Mouse (Mus musculus) midbrain, embryonic 14.5 days (tissue): ENCODE measurements at regions not wholly inside any gene's neighbourhood (a gene's known extent, or its start where the extent isn't known, plus 50 kb on each side); places are given as distances from the start of the nearest gene placed in this dataset.

Experiments
- ATAC-seq: fragments of 200-750 bp; cut with Nextera tagmentation; 2 replicates; pipeline ENCODE4 v1.8.0; 2017; ENCODE audit warnings: moderate number of reproducible peaks, moderate library complexity; ENCODE audit not compliant: low FRiP score, low TSS enrichment
- DNase-seq: peaks from one replicate; pipeline ENCODE4 v3.0.0-alpha.2; 2015
- H3K27ac ChIP-seq: fragments of 300-500 bp; sonication (generic); replicated peaks from 2 replicates; pipeline ENCODE4 v1.5.1; 2014; ENCODE audit warnings: mild to moderate bottlenecking, low read depth, low read length, moderate library complexity
- H3K27me3 ChIP-seq: fragments of 300-500 bp; sonication (generic); 2 replicates; pipeline ENCODE4 v1.6.1; 2014; ENCODE audit warnings: low read length, control low read depth, mixed read lengths; ENCODE audit not compliant: control insufficient read depth, insufficient read depth
- H3K36me3 ChIP-seq: fragments of 300-500 bp; sonication (generic); 2 replicates; pipeline ENCODE4 v1.6.1; 2014; ENCODE audit warnings: low read length, control low read depth; ENCODE audit not compliant: control insufficient read depth, insufficient read depth
- H3K4me1 ChIP-seq: fragments of 300-500 bp; sonication (generic); 2 replicates; pipeline ENCODE4 v1.6.1; 2014; ENCODE audit warnings: mild to moderate bottlenecking, antibody characterized with exemption, low read length, control low read depth; ENCODE audit not compliant: control insufficient read depth, insufficient read depth
- H3K4me2 ChIP-seq: fragments of 300-500 bp; sonication (generic); 2 replicates; pipeline ENCODE4 v1.6.1; 2014; ENCODE audit warnings: mild to moderate bottlenecking, low read length, moderate library complexity
- H3K4me3 ChIP-seq: fragments of 300-500 bp; sonication (generic); replicated peaks from 2 replicates; pipeline ENCODE4 v1.5.1; 2014; ENCODE audit warnings: low read depth, low read length
- H3K9ac ChIP-seq: fragments of 300-500 bp; sonication (generic); replicated peaks from 2 replicates; pipeline ENCODE4 v1.6.1; 2014; ENCODE audit warnings: mild to moderate bottlenecking, low read length, moderate library complexity
- H3K9me3 ChIP-seq: fragments of 300-500 bp; sonication (generic); 2 replicates; pipeline ENCODE4 v1.6.1; 2016; ENCODE audit warnings: low read length, control low read depth, mixed read lengths; ENCODE audit not compliant: control insufficient read depth
- WGBS: fragments of 180-500 bp; shearing (Covaris S2); extraction: QIAGEN DNeasy Blood & Tissue Kit; methylation state at CpG from one replicate; pipeline ENCODE4 v1.1.7; 2014; 5-methylcytosine and 5-hydroxymethylcytosine counted together

- peak; percentile 54 for DNase-seq
- Histone ChIP-seq H3K27me3 (peaks cover 11% of the 10 kb centered on the region), H3K4me2 (no peak overlapping the region), H3K9me3 (no peaks in the 10 kb centered on the region), H3K36me3 (no peaks in the 10 kb centered on the region), H3K4me3 (no peak overlapping the region), H3K27ac (no peak overlapping the region), H3K4me1 (0 out of 2 replicates have a peak, but pooled peaks cover 8% of the 10 kb centered on the region), H3K9ac (no peak overlapping the region)
- WGBS, result 2% methylated on average over 4 of the region's 4 CpGs
- ATAC-seq, result peak; percentile 76; the same call in 1 of the 2 replicates
Measured at GRCm38 (mm10) chr10:51257587-51258049, 222.8 kb upstream of the Gm49339 start.

DNA sequence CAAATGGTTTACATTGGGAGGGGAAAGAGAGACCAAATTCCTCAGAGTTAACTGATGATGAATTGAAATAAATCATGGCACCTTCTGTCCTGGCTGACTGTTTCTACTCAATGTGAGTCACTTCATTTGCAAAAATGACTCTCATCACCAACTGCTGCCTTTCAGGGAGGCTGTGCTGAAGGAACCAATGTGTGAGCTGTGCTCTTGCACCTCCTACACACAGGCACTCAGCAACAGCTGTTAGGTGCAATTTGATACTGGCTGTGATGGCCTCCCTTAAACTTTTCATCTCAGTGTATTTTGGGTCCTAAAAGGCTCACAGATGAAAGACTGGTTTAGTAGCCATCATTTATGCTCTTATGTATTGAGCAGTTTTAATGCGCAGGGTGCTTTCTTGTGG is 209.0 kb upstream of the Gm49339 start:
- 98% methylated on average over 1 of the region's 1 CpGs for WGBS
- no peaks in the 10 kb centered on the region for H3K9me3 ChIP-seq
- H3K4me1 ChIP-seq, result no peaks in the 10 kb centered on the region
- no peaks in the 10 kb centered on the region for H3K36me3 ChIP-seq
- no peak for ATAC-seq
- no peak overlapping the region for H3K4me2 ChIP-seq
- no peaks in the 10 kb centered on the region for H3K27me3 ChIP-seq
- no peak for DNase-seq
- H3K27ac ChIP-seq, result no peak overlapping the region
- H3K9ac ChIP-seq, result no peak overlapping the region
- H3K4me3 ChIP-seq, result no peak overlapping the region

DNA sequence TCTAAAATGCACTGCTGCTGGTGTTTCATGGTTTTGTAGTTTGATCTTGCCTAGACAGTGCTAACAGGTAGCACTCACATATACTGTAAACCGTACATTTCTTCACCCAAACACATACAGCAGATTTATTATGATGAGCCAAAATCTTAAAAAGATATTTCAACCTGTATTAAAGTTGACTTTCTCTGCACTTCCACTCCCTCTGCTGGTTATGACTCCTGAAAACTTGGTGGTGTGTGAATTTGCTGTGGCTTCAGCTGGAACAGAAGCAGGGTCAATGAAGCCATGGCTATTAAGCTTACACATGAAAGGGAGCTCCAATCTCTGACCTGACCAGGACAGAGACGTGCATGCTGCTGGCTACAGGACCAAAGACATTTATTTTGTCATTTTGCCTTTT is 202.2 kb upstream of the Gm49339 start:
- Histone ChIP-seq H3K36me3 (no peaks in the 10 kb centered on the region), H3K27ac (no peak overlapping the region), H3K9me3 (no peaks in the 10 kb centered on the region), H3K9ac (no peak overlapping the region), H3K4me3 (no peak overlapping the region), H3K4me2 (no peak overlapping the region), H3K27me3 (no peaks in the 10 kb centered on the region), H3K4me1 (no peaks in the 10 kb centered on the region)
- DNase-seq (peak; percentile 21), ATAC-seq (no peak)
- 55% methylated on average over 2 of the region's 2 CpGs for WGBS

GRCm38 (mm10) chr10:51282451-51282850 is 198.0 kb upstream of the Gm49339 start:
- no peak overlapping the region for H3K9ac ChIP-seq
- no peak overlapping the region for H3K27ac ChIP-seq
- H3K4me2 ChIP-seq, result no peak overlapping the region
- H3K36me3 ChIP-seq, result no peaks in the 10 kb centered on the region
- ATAC-seq (no peak), DNase-seq (no peak)
- no peak overlapping the region for H3K4me3 ChIP-seq
- no peaks in the 10 kb centered on the region for H3K4me1 ChIP-seq
- WGBS, result 91% methylated on average over 1 of the region's 1 CpGs
- no peaks in the 10 kb centered on the region for H3K9me3 ChIP-seq
- H3K27me3 ChIP-seq, result no peaks in the 10 kb centered on the region

- no peaks in the 10 kb centered on the region for H3K27me3 ChIP-seq
- H3K4me1 ChIP-seq, result no peaks in the 10 kb centered on the region
- no peak overlapping the region for H3K27ac ChIP-seq
- H3K4me3 ChIP-seq, result no peak overlapping the region
- DNase-seq (peak; percentile 4), ATAC-seq (no peak)
- H3K4me2 ChIP-seq, result no peak overlapping the region
- H3K9me3 ChIP-seq, result no peaks in the 10 kb centered on the region
- no peaks in the 10 kb centered on the region for H3K36me3 ChIP-seq
- no peak overlapping the region for H3K9ac ChIP-seq
Measured at GRCm38 (mm10) chr10:51284538-51284937, 195.9 kb upstream of the Gm49339 start.

GRCm38 (mm10) chr10:51287852-51288251 is 192.6 kb upstream of the Gm49339 start:
- H3K4me1 ChIP-seq, result no peaks in the 10 kb centered on the region
- H3K36me3 ChIP-seq, result no peaks in the 10 kb centered on the region
- peaks cover 4% of the 10 kb centered on the region; the same call in 1 of the 2 replicates for H3K27me3 ChIP-seq
- H3K4me2 ChIP-seq, result no peak overlapping the region
- no peak for DNase-seq
- WGBS, result 33% methylated on average over 4 of the region's 4 CpGs
- no peak overlapping the region for H3K9ac ChIP-seq
- no peak overlapping the region for H3K4me3 ChIP-seq
- no peak overlapping the region for H3K27ac ChIP-seq
- H3K9me3 ChIP-seq, result no peaks in the 10 kb centered on the region
- no peak for ATAC-seq

- no peaks in the 10 kb centered on the region for H3K9me3 ChIP-seq
- peaks cover 4% of the 10 kb centered on the region; the same call in 1 of the 2 replicates for H3K27me3 ChIP-seq
- peak; percentile 91 for ATAC-seq
- H3K4me1 ChIP-seq, result no peaks in the 10 kb centered on the region
- peak; percentile 84 for DNase-seq
- 33% methylated on average over 5 of the region's 5 CpGs for WGBS
- no peaks in the 10 kb centered on the region for H3K36me3 ChIP-seq
- no peak overlapping the region for H3K4me2 ChIP-seq
- H3K27ac ChIP-seq, result no peak overlapping the region
- H3K4me3 ChIP-seq, result no peak overlapping the region
- no peak overlapping the region for H3K9ac ChIP-seq
Measured at GRCm38 (mm10) chr10:51291412-51292207, 188.8 kb upstream of the Gm49339 start.

DNA sequence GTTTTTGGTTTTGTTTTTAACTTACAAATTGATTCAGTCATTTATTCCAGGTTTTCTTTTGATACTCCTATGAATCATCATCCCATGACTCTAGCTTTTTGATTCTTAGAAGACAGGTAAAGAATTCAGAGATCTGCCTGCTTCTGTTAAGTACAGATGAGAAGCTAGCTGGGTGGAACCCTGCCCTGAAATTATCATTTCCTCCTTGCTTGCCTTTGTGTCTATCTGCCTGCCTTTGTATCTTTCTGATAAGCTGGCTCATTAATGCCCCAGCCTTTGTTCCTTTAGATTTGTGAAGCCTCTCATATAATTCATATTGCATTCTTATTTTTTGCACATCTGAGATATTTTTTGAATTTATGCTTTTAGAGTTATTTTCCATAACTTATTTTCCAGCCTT is 167.6 kb upstream of the Gm49339 start:
- Histone ChIP-seq H3K4me1 (no peaks in the 10 kb centered on the region), H3K27ac (no peak overlapping the region), H3K4me2 (no peak overlapping the region), H3K36me3 (no peaks in the 10 kb centered on the region), H3K9me3 (no peaks in the 10 kb centered on the region), H3K9ac (no peak overlapping the region), H3K27me3 (no peaks in the 10 kb centered on the region), H3K4me3 (no peak overlapping the region)
- ATAC-seq (no peak), DNase-seq (no peak)

- no peak for DNase-seq
- ATAC-seq, result no peak
- WGBS, result 88% methylated on average over 2 of the region's 2 CpGs
- no peak overlapping the region for H3K27ac ChIP-seq
- no peaks in the 10 kb centered on the region for H3K9me3 ChIP-seq
- H3K9ac ChIP-seq, result no peak overlapping the region
- H3K27me3 ChIP-seq, result no peaks in the 10 kb centered on the region
- no peaks in the 10 kb centered on the region for H3K4me1 ChIP-seq
- no peak overlapping the region for H3K4me3 ChIP-seq
- no peak overlapping the region for H3K4me2 ChIP-seq
- no peaks in the 10 kb centered on the region for H3K36me3 ChIP-seq
Measured at GRCm38 (mm10) chr10:51320207-51320606, 160.2 kb upstream of the Gm49339 start.
